Mouse (Mus musculus) liver, adult (tissue): ENCODE measurements around the gene Slc22a13.

Experiments
- GATA4 ChIP-seq: IDR thresholded peaks from 2 replicates; pipeline ENCODE4 v1.6.1; 2014; ENCODE audit warnings: mild to moderate bottlenecking, low read length; ENCODE audit not compliant: insufficient replicate concordance

Slc22a13 gene

DNA sequence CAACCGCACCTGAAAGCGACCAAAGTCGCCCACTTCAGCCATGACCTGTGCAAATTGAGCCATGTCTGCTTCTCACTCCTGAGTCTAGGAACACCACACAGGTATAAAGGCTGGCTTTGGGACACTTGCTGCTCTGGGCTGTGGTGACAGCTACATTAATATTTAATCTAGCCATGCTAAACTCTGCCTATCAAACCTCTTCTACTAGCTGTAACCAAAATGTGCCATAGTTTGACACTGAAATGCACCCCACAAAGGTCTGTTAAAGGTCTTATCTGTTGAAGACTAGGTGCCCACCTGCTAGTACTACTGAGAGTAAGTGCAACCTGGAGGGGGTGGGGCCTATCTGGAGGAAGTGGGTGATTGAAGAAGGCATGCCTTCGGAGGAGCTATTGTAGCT is at the start of gene Slc22a13:
Slc22a13 (minus strand) TSS at position 101 of the 400 bp plus-strand sequence.
- no peak for TF ChIP-seq GATA4

DNA sequence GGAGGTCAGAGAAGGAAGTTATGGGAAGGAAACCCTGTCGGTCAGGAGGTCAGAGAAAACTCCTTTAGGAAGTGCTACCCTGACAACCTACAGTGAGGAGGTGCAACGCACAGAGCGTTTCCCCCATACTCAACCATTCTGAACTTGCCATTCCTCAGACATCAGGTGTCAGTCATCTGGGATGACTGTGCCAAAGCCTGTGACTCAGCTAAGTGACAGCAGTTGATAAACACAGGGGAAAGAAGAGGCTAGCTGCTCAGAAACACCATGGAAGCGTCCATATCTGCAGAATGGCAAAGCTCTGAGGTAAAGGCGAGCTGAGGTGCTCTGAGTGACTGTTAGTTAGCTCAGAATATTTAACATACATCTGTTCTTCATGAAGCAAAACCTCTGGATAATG is 49.2 kb upstream of the Slc22a13 start:
- TF ChIP-seq GATA4: no peak

DNA sequence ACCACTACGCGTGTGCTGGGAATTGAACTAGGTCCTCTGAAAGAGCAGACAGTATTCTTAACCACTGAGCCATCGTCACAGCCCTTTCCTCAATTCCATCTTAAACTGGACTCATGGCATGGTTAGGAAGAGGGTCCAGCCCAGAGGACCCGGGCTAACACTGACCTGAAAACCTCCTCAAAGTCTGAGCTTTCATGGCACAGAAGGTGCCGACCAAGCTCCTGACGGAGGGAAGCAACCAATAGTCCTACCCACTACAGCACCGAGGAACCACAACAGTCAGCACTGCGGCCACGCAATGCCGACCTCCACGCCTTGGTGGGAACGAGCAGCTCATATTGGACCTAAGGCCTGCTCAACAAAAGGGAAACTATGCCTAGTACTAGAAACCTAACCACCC is 47.3 kb upstream of the Slc22a13 start:
- no peak for TF ChIP-seq GATA4

DNA sequence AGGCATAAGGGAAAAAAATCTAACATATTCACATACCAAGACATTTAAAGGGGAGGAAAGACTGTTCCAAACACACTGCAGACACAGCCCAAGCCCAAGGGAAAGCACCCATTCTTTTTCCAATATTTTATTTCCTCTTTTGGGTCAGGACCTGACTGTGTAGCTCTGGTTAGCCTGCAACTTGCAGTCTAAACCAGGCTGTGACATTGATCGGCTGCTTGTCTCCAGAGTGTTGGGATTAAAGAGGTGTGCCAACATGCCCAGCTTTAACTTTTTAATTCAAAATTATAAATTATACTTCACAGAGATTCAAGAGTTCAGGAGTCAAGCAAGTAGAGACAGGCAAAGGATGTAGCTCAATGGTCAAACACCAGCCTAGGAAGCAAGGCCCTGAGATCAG is 46.2 kb upstream of the Slc22a13 start:
- TF ChIP-seq GATA4: no peak

DNA sequence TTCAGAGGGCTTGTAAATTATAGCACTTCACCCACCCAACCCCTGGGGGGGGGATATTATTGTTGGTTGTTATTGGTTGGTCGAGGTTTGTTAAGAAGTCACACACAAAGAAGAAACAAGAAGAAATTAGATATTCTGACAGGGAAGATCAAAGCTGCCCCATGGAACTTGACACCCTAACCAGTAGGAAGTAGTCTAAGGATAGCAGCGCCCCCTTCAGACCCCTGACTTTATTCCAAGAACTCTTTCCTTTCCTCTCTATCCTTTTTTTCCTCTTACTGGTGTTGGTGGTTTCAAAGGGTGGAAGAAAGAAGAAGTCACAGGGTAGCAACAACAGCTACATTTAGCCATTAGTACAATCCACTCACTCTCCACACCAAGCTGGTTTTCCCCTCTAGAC is 45.3 kb upstream of the Slc22a13 start:
- TF ChIP-seq GATA4: no peak

DNA sequence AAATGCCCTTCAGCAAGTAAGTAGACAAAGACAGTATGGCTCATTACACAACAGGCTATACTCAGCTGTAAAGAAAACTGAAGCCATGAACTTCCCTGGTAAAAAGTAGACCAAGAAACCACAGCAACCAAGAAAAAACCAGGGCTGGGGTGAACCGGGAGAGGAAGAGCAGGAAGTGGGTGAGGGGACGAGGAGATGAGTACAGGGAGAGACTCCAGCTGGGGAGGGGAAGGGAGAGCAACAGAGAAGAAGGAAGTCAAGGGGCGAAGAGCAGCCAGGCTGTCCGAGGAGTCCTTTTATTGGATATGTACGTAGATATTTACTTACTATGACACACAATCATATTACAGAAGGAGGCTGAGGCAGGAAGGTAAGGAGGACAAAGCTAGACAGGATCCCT is 39.1 kb upstream of the Slc22a13 start:
- no peak for TF ChIP-seq GATA4

DNA sequence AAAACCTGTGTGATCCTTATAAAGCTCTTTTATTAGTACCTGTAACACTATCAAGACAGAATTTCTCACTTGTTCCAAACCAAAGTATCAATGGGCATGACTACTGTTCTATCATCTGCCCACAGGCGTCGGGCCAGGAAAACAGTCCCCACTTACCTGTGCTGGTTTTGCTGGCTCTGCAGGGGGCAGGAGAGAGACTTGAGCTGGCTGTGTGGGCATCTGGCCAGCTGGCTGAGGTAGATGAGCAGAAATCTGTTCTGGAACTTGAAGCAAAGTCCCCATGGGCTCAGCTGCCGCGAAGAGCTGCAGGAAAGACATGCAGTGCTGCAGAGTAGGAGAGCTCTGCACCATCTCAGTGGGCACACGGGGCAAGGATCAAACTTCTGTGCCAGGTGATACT is 37.9 kb upstream of the Slc22a13 start:
- no peak for TF ChIP-seq GATA4

DNA sequence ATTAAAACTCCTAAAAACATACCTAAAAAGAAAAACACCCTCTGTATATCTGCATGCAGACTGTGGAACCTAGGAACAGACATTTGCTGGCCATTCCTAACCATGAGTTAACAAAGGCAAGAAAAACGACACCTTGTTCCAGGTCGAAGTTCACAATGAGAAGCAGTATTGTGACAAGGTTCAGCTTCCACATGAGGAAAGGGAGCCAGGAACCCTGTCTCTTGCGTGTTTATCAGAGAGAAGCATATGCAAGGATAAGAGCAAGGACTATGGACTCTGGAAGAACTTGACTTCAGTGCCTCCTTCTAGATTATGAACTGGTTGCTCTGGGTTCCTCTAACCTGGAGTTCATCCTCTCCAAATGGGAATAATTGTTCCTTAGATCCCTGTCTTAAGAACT is 35.1 kb upstream of the Slc22a13 start:
- TF ChIP-seq GATA4: no peak

DNA sequence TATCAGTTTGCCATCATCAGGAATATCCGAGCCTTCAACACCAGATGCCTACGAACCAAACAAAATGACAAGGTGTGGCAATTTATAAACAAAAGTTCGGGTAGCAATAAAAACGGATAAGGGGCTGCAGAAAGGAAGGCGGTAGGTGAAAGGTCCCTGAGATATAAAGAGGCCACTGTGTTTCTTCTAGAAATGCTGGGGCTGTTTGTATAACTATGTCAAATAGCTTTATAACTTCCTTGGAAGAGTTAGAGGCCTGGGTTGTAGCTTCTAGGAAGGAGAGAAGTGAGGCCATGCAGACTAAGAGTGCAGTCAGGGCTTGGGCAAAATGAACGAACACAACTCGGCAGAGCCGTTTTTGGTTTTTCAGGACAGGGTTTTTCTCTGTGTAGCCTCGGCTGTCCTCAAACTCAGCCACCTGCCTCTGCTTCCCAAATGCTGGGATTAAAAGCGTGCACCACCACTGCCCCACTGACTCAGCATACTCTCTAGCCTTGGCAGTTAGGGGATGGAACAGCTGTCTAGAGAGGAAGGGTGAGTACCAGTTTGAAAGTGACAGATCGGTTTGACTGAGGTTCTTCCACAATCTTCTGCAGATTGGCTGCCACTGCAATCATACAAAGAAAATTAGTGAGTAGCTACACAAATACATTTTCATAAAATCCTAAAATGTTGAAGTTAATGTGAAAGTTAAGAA is 32.4 kb upstream of the Slc22a13 start:
- no peak for TF ChIP-seq GATA4

DNA sequence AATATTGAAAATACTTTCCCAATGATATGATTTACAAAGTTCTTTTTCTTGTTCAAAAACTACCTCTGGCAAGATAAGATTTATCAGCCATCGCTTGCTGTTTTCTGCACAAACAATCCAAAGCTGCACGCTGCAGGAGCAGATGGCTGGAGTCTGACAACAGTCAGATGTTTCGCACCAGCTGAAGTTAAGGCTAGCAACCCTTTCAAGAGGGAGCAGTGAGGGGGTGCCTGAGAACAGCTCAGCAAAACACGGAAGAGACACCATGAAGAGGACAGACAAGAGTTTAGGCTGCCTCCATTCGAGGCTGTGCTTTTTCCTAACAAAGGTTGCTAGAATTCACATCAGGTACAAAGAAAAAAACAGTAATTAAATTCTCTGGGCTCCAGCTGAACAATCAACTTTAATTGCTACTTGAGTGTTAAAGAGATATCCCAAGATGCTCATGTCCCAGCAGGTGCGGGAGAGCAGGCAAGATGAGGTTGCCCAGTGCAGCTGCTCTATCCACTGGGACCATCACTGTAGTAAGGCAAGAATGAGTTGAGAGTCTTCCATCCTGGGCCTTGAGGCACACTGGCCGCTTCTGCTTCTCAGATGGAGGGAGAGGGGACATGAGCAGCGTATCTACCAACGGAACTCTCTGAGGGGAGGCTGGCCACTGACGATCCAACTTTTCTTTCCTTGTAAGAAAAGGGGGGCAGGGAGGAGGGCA is 31.5 kb upstream of the Slc22a13 start:
- no peak for TF ChIP-seq GATA4

DNA sequence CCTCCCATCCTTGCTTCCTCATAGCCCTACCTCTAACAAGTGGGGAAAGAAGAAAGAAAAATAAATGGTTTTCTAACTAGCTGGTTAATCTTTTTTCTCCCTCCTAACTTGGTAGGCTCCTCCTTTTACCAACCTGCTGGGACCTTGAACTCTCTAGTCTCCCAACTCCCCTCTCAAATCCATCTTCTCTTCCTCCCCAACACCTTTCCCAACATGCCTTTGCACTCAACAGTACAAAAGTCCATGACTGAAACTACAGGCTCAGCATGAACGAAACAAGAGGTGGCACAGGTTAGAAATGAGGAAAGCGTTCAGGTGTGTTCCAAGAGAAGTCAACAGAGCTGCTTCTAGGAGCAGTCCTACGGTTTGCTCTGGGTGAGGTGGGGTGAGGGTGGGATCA is 30.4 kb upstream of the Slc22a13 start:
- TF ChIP-seq GATA4: no peak

DNA sequence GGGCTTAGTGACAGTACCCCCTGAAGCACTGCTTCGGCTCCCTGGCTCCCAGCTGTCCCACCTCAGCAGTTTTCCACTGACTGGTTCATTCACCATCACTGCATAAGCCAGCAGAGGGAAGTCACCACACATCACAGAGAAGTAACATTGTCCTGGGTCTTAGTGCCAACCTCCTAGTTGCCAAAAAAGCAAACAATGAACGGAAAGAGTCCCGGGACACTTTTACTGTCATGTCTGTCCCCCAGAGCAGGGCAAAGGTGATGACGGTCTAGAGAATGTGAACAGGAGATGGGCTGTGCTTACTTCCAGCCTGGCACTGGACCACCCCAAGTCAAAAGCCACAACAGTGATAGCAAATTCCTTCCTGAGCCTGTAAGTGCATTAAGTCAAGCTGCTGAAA is 29.9 kb upstream of the Slc22a13 start:
- TF ChIP-seq GATA4: no peak

DNA sequence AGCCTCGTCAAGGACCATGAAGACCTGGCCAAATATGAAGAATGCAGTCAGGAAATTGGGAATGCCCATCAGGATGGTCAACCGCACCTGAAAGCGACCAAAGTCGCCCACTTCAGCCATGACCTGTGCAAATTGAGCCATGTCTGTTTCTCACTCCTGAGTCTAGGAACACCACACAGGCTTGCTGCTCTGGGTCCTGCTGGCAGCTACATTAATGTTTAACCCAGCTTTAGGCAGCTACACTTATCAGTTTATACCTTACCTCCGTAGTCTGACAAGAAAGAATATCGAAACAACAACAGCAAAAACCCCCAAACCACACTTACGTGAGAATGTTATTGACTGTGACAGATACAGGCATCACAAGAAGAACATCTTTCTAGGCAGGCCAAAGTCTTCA is 22.7 kb upstream of the Slc22a13 start:
- TF ChIP-seq GATA4: no peak

DNA sequence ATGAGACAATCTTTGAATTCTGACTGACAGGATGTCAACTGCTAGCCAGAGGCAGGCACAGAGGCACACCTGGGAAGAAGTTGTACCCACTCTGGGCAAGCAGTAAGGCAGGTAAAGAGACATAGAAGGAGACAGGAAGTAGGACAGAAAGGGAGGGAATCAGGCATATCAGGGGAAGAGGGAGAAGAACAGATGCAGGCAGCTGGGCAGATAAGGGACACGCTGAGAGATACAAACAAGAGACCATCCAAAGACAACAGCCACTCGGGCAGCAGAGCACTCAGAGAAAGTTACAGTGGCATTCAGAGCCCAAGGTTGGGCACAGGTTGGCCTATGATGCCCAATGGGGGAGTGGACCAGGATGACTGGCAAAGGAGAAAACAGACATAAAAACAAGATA is 21.9 kb upstream of the Slc22a13 start:
- TF ChIP-seq GATA4: no peak

DNA sequence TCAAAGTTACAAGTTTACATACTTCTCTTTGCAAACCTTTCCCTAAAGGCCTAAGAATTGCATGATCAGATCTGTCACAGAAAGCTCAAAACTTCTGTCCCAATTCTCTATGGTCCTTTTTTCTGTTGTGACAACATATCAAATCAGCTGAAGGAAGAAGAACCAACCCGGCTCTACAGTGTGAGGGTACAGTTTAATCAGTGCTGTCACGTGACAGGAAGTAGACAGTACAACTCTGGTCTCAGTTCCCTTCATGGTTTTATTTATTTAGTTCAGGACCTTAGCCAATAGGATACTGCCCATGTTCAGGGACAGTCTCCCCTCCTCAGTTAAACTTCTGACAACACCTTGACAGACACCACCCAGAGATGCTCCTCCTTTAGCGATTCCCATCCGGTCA is 11.4 kb upstream of the Slc22a13 start:
- no peak for TF ChIP-seq GATA4

DNA sequence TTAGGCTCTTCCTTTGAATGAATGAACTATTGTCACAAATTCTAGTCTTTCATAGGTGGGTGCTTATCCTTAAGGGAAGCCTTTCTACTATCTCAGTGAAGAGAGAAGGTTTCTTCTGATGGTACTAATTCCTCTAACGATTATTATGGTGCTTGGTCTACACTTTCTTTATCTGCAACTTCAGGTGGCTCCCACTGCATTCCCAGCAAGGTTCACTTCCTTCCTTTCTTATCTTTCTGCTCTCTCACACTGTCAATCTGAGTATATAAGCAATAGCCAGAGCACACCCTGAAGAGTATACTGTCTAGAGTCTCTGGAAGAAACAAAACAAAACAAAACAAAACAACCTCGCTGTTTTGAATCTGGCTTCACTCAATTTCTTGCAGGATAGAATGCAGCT is 10.8 kb upstream of the Slc22a13 start:
- TF ChIP-seq GATA4: no peak

DNA sequence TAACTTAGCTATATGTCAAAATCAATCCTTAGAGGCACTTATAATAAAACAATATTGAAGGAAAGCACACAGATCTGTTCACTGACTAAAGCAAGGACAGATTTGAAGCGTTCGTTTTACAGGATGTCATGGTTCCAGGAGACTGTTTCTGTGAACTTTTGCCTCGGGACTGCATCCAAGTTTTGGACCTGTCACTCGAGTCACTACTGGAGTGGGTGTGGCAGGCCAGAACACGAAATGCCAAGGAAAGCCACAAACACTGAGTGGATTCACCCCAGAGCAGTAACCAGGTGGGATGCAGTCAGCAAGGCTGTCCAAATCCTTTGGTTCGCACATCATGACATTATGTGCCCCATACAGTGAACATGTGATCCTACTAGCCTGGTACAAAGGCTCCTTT is 5.7 kb upstream of the Slc22a13 start:
- no peak for TF ChIP-seq GATA4
